Mouse (Mus musculus): ENCODE measurements around the gene Prmt9. TPM values are rescaled to one million over a fixed set of nuclear protein-coding genes. Genes with fewer than 3 reads are reported as not detected.

Prmt9 gene
- polyA plus RNA-seq, 2 experiments from 2014 or later: 12.9 to 14.6 TPM

Other genes with a start within 250 kb of the Prmt9 start
- gene Arhgap10, start 31.4 kb upstream of the Prmt9 start, polyA plus RNA-seq (2017; shearing (Covaris generic)): 1 to 10 TPM; 2.3 to 3.5 TPM
- gene Tmem184c, start 61.3 kb downstream of the Prmt9 start, polyA plus RNA-seq (2017; shearing (Covaris generic)): 10 to 100 TPM; 19.2 to 22.3 TPM
- not detected for gene Ednra, start 175.1 kb downstream of the Prmt9 start, polyA plus RNA-seq (2017; shearing (Covaris generic))